ENCODE assay signal across 9 mouse cellular contexts in the genomic region with DNA sequence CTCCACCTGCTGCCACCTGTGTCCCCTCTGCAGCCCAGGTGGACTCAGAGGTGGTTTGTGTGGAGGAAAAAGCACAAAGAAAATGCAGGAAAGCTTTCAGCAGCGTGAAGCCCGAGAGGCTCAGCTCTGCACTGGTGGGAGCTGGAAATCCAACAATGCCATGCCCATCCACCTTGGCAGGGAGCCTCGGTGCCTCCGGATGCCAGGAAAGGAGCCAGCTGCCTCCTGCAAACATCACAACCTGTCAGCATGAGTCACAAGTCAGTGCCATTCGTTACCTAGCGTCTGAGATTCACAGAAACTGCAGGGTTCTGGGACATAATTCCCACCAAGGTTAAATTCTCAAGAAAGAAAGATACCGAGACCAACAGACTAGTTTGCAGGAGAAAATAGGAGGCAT.
DNase-seq lines count a peak whose midpoint lies in the region; ATAC-seq lines count a peak whose summit lies in the region.
"Had no signal": no experiment of that assay in that cellular context is flagged by ENCODE, and none has a peak within 500 bp of the region (broad histone marks: within the 10 kb centered on the region; RNA-seq: fewer than 3 reads in every experiment).

No protein-coding gene starts in this region.

- H3K9me3 ChIP-seq in hindbrain, embryonic 16.5 days (ENCODE audit: control insufficient read depth, low read length): no peaks in the 10 kb centered on the region
- no peaks in the 10 kb centered on the region for H3K9me3 ChIP-seq in hindbrain, embryonic 13.5 days
- no peaks in the 10 kb centered on the region for H3K9me3 ChIP-seq in neural tube, embryonic 15.5 days (replicated peaks)

- peaks cover 12% of the 10 kb centered on the region for H3K4me1 ChIP-seq in hindbrain, embryonic 16.5 days (ENCODE audit: control insufficient read depth, insufficient read depth, low read depth, low read length)
- peaks cover 54% of the 10 kb centered on the region for H3K4me1 ChIP-seq in hindbrain, embryonic 13.5 days (replicated peaks)
- H3K4me1 ChIP-seq in neural tube, embryonic 15.5 days: peaks cover 48% of the 10 kb centered on the region

- no peak overlapping the region for H3K27ac ChIP-seq in hindbrain, embryonic 16.5 days (ENCODE audit: low read depth, low read length)
- no peak overlapping the region for H3K27ac ChIP-seq in hindbrain, embryonic 13.5 days
- no peak overlapping the region for H3K27ac ChIP-seq in neural tube, embryonic 15.5 days (replicated peaks)

- no peak overlapping the region for H3K9ac ChIP-seq in hindbrain, embryonic 16.5 days (ENCODE audit: low read depth, low read length)
- H3K9ac ChIP-seq in hindbrain, embryonic 13.5 days: no peak overlapping the region
- no peak overlapping the region for H3K9ac ChIP-seq in neural tube, embryonic 15.5 days (replicated peaks)

- ATAC-seq in hindbrain, embryonic 16.5 days: peak; percentile 56
- no peak for ATAC-seq in hindbrain, embryonic 13.5 days (ENCODE audit: low FRiP score)
- 0 out of 2 replicates have a peak, but pooled peaks have one; percentile 18 for ATAC-seq in neural tube, embryonic 15.5 days (ENCODE audit: low FRiP score)
- ATAC-seq: intestine, embryonic 16.5 days had no signal

- H3K4me3 ChIP-seq in hindbrain, embryonic 16.5 days (ENCODE audit: low read length): no peak overlapping the region
- H3K4me3 ChIP-seq in hindbrain, embryonic 13.5 days: no peak overlapping the region
- H3K4me3 ChIP-seq in neural tube, embryonic 15.5 days (replicated peaks): no peak overlapping the region

- H3K36me3 ChIP-seq in hindbrain, embryonic 16.5 days (ENCODE audit: control insufficient read depth, insufficient read depth, low read length): no peaks in the 10 kb centered on the region
- H3K36me3 ChIP-seq in hindbrain, embryonic 13.5 days: no peaks in the 10 kb centered on the region
- no peaks in the 10 kb centered on the region for H3K36me3 ChIP-seq in neural tube, embryonic 15.5 days

- 42% methylated on average over 7 of the region's 7 CpGs for WGBS in hindbrain, embryonic 16.5 days
- 74% methylated on average over 7 of the region's 7 CpGs for whole genome bisulfite sequencing in hindbrain, embryonic 13.5 days
- 50% methylated on average over 7 of the region's 7 CpGs for WGBS in neural tube, embryonic 15.5 days

- H3K4me2 ChIP-seq in hindbrain, embryonic 16.5 days (ENCODE audit: low read length): no peak overlapping the region
- H3K4me2 ChIP-seq in hindbrain, embryonic 13.5 days: no peak overlapping the region
- H3K4me2 ChIP-seq in neural tube, embryonic 15.5 days: no peak overlapping the region

- peak; percentile 74 for DNase-seq in adrenal gland, postnatal 14 days
- peak; percentile 93 to 95 for DNase-seq in cerebellum, postnatal 14 days
- DNase-seq in embryo, embryonic 9.5 days (ENCODE audit: extremely low spot score): no peak
- DNase-seq in spleen, postnatal 4 days (ENCODE audit: low spot score in 2 of 2): no peak
- DNase-seq in urinary bladder, postnatal 14 days (ENCODE audit: low spot score): no peak

- no peaks in the 10 kb centered on the region for H3K27me3 ChIP-seq in hindbrain, embryonic 16.5 days (replicated peaks; ENCODE audit: control insufficient read depth, insufficient read depth, low read length)
- H3K27me3 ChIP-seq in hindbrain, embryonic 13.5 days: 0 out of 2 replicates have a peak, but pooled peaks cover 6% of the 10 kb centered on the region
- no peaks in the 10 kb centered on the region for H3K27me3 ChIP-seq in neural tube, embryonic 15.5 days (replicated peaks)

Comparison
In these comparisons a context has a peak if more than half of its experiments do, and no peak if none do; other contexts are left out.
1. DNase-seq: peak in adrenal gland, postnatal 14 days (single experiment) and cerebellum, postnatal 14 days (2 of 2); none in embryo, embryonic 9.5 days (single experiment), spleen, postnatal 4 days (0 of 2) and urinary bladder, postnatal 14 days (single experiment).